Mouse (Mus musculus): ENCODE results near the gene 4931440F15Rik. TPM values are rescaled to one million over a fixed set of nuclear protein-coding genes. Genes with fewer than 3 reads are reported as not detected.

The 4931440F15Rik gene
- polyA plus RNA-seq, 1 experiment from 2014 or later: 0.83 TPM

Other genes with a start within 250 kb of the 4931440F15Rik start
- gene Rtn4, start 132.7 kb downstream of the 4931440F15Rik start, polyA plus RNA-seq (2015; fragmentation: Nextera tagmentation; extraction: Ambion mirVana): 140 and 142 TPM in 2 replicates
- gene Eml6, start 200.4 kb upstream of the 4931440F15Rik start, polyA plus RNA-seq (2015; fragmentation: Nextera tagmentation; extraction: Ambion mirVana): 7.8 and 8.7 TPM in 2 replicates

Measured in midbrain, embryonic 16.5 days (tissue).